Mouse (Mus musculus) cerebellum, adult 2 months (tissue): ENCODE data around the gene Ugt1a2. TPM values are rescaled to one million over a fixed set of nuclear protein-coding genes. Genes with fewer than 3 reads are reported as not detected.

Experiments used
- DNase-seq, 2 experiments: peaks; one replicate each; pipeline ENCODE4 v3.0.0; 2021
- H3K27ac ChIP-seq: fragments of 200-500 bp; 2 replicates; pipeline ENCODE4 v1.5.1; 2012; ENCODE audit warnings: low read length, control low read depth, inconsistent platforms; ENCODE audit not compliant: insufficient read depth
- H3K27me3 ChIP-seq: fragments of 200-500 bp; 2 replicates; pipeline ENCODE4 v1.6.1; 2012; ENCODE audit warnings: inconsistent platforms, mild to moderate bottlenecking, low read length, moderate library complexity; ENCODE audit not compliant: control insufficient read depth, insufficient read depth
- H3K4me1 ChIP-seq: fragments of 200-500 bp; 2 replicates; pipeline ENCODE4 v1.6.1; 2011; ENCODE audit warnings: low read length; ENCODE audit not compliant: control insufficient read depth, insufficient read depth
- H3K4me3 ChIP-seq: fragments of 200-500 bp; replicated peaks from 2 replicates; pipeline ENCODE3; 2011; ENCODE audit warnings: mild to moderate bottlenecking, low read depth, low read length, control low read depth; ENCODE audit not compliant: insufficient read depth
- CTCF ChIP-seq: fragments of 200-500 bp; IDR thresholded peaks from 2 replicates; pipeline ENCODE4 v1.5.1; 2011; ENCODE audit warnings: low read depth, mild to moderate bottlenecking, control low read depth, low read length, moderate library complexity, borderline replicate concordance; ENCODE audit not compliant: insufficient read depth
- POLR2A ChIP-seq: fragments of 200-500 bp; IDR thresholded peaks from 2 replicates; pipeline ENCODE4 v1.6.1; 2011; ENCODE audit warnings: low read length, control low read depth, borderline replicate concordance; ENCODE audit not compliant: insufficient read depth
- WGBS: fragments of 180-500 bp; shearing (Covaris S2); methylation state at CpG from one replicate; pipeline ENCODE4 v1.1.7; 2018; 5-methylcytosine and 5-hydroxymethylcytosine counted together
- polyA plus RNA-seq: library from polyadenylated mRNA; depleted of rRNA; stranded (reverse); fragments of >200 nt; gene quantifications from 2 replicates; pipeline ENCODE4 v1.2.3, GENCODE M21; 2012

Ugt1a2 gene
- polyA plus RNA-seq, 1 experiment: not detected

GRCm38 (mm10) chr1:88214462-88214952 lies 14.1 kb downstream of the Ugt1a2 start:
- TF ChIP-seq POLR2A: no peak
- TF ChIP-seq CTCF: no peak
- no peak overlapping the region for H3K27ac ChIP-seq
- H3K27me3 ChIP-seq: no peaks in the 10 kb centered on the region; the same call in 1 of the 2 replicates
- no peak for DNase-seq
- no peaks in the 10 kb centered on the region for H3K4me1 ChIP-seq
- WGBS: 77% methylated on average over 2 of the region's 2 CpGs
- H3K4me3 ChIP-seq: no peak overlapping the region

GRCm38 (mm10) chr1:88215466-88216380 lies 15.3 kb downstream of the Ugt1a2 start:
- TF ChIP-seq POLR2A (no peak), CTCF (no peak)
- 68% methylated on average over 10 of the region's 10 CpGs for WGBS
- DNase-seq: no peak
- no peaks in the 10 kb centered on the region; the same call in 1 of the 2 replicates for H3K27me3 ChIP-seq
- H3K4me3 ChIP-seq: no peak overlapping the region
- H3K4me1 ChIP-seq: no peaks in the 10 kb centered on the region
- no peak overlapping the region for H3K27ac ChIP-seq

GRCm38 (mm10) chr1:88216551-88216950 lies 16.1 kb downstream of the Ugt1a2 start:
- H3K4me3 ChIP-seq: no peak overlapping the region
- 49% methylated on average over 2 of the region's 2 CpGs for WGBS

GRCm38 (mm10) chr1:88217144-88217543 lies 16.7 kb downstream of the Ugt1a2 start:
- no peak for TF ChIP-seq CTCF
- no peak for TF ChIP-seq POLR2A
- Histone ChIP-seq H3K4me1 (no peaks in the 10 kb centered on the region), H3K4me3 (no peak overlapping the region), H3K27me3 (no peaks in the 10 kb centered on the region; the same call in 1 of the 2 replicates), H3K27ac (no peak overlapping the region)
- no peak for DNase-seq
- 54% methylated on average over 2 of the region's 2 CpGs for WGBS

More at GRCm38 (mm10) chr1:88216551-88216950, 16.1 kb downstream of the Ugt1a2 start:
- H3K4me1 ChIP-seq: no peaks in the 10 kb centered on the region
- no peak for TF ChIP-seq CTCF
- TF ChIP-seq POLR2A: no peak
- no peak for DNase-seq
- no peak overlapping the region for H3K27ac ChIP-seq
- H3K27me3 ChIP-seq: no peaks in the 10 kb centered on the region; the same call in 1 of the 2 replicates

- no peak overlapping the region for H3K27ac ChIP-seq
- no peaks in the 10 kb centered on the region for H3K27me3 ChIP-seq
- no peaks in the 10 kb centered on the region for H3K4me1 ChIP-seq
- TF ChIP-seq CTCF (no peak), POLR2A (no peak)
- DNase-seq: no peak
- H3K4me3 ChIP-seq: no peak overlapping the region
- WGBS: 34% methylated on average over 3 of the region's 3 CpGs
Observed at GRCm38 (mm10) chr1:88217576-88217975, 17.2 kb downstream of the Ugt1a2 start.

GRCm38 (mm10) chr1:88218051-88218450 lies 17.6 kb downstream of the Ugt1a2 start:
- H3K4me3 ChIP-seq: no peak overlapping the region
- 75% methylated on average over 9 of the region's 9 CpGs for WGBS
- DNase-seq: no peak
- TF ChIP-seq CTCF: no peak
- TF ChIP-seq POLR2A: no peak
- no peak overlapping the region for H3K27ac ChIP-seq
- H3K4me1 ChIP-seq: no peaks in the 10 kb centered on the region
- no peaks in the 10 kb centered on the region for H3K27me3 ChIP-seq

- DNase-seq: no peak
- TF ChIP-seq CTCF: no peak
- TF ChIP-seq POLR2A: no peak
- Histone ChIP-seq H3K4me1 (no peaks in the 10 kb centered on the region), H3K4me3 (no peak overlapping the region), H3K27ac (no peak overlapping the region), H3K27me3 (no peaks in the 10 kb centered on the region)
- WGBS: 43% methylated on average over 4 of the region's 4 CpGs
Observed at GRCm38 (mm10) chr1:88218591-88218990, 18.2 kb downstream of the Ugt1a2 start.

- DNase-seq: no peak
- no peak for TF ChIP-seq POLR2A
- TF ChIP-seq CTCF: no peak
- WGBS: 26% methylated on average over 1 of the region's 1 CpGs
Observed at GRCm38 (mm10) chr1:88219054-88219453, 18.7 kb downstream of the Ugt1a2 start.

More at GRCm38 (mm10) chr1:88219054-88219453, 18.7 kb downstream of the Ugt1a2 start:
- H3K27ac ChIP-seq: no peak overlapping the region
- no peaks in the 10 kb centered on the region for H3K4me1 ChIP-seq
- no peak overlapping the region for H3K4me3 ChIP-seq
- no peaks in the 10 kb centered on the region for H3K27me3 ChIP-seq
